Mouse (Mus musculus): ENCODE measurements at regions not wholly inside any gene's neighbourhood (a gene's known extent, or its start where the extent isn't known, plus 50 kb on each side); places are given as distances from the start of the nearest gene placed in this dataset.

DNA sequence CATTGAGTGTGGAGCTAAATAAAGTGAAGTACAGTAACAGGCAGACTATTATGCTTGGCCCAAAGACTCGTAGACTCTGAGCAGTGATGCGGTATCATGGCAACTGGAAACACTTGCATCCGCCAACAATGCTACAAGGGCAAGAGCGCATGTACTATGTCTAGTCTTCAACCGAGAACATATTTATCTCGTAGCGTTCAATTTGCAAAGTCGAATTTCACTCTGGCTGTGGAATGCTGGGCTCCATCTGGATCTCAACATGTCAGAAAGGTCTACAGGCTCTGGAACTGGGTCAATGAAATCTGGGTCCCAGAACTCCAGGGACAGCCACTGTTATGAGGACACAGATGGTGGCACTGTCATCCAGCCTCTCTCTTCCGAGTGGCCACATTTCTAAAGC lies 359.7 kb downstream of the Plk2 start:
- TF ChIP-seq ZC3H11A (IDR thresholded peaks at IDR 0.05; ENCODE audit: borderline replicate concordance, low read depth, low read length) (no peak), CHD2 (IDR thresholded peaks at IDR 0.05; ENCODE audit: low read depth, low read length) (no peak)

All from ES-E14 (cell line).